Mouse (Mus musculus): ENCODE data around the gene Gpr87.

Gene Gpr87

GRCm38 (mm10) chr3:59194938-59195337 lies at the start of gene Gpr87:
Gpr87 (minus strand) TSS chr3:59195104.
- no peak for DNase-seq

- DNase-seq = peak; percentile 75
These were observed 48.5 kb upstream of the Gpr87 start for GRCm38 (mm10) chr3:59243384-59243783.

GRCm38 (mm10) chr3:59234878-59235277 lies 40.0 kb upstream of the Gpr87 start:
- DNase-seq = no peak

- no peak for DNase-seq
These were observed 36.0 kb upstream of the Gpr87 start for GRCm38 (mm10) chr3:59230912-59231311.

- DNase-seq = no peak
These were observed 34.0 kb upstream of the Gpr87 start for GRCm38 (mm10) chr3:59228730-59229551.

- DNase-seq = no peak
These were observed 32.8 kb upstream of the Gpr87 start for GRCm38 (mm10) chr3:59227696-59228095.

- no peak for DNase-seq
These were observed 30.5 kb upstream of the Gpr87 start for GRCm38 (mm10) chr3:59225411-59225810.

GRCm38 (mm10) chr3:59222303-59222702 lies 27.4 kb upstream of the Gpr87 start:
- no peak for DNase-seq

- no peak for DNase-seq
These were observed 24.4 kb upstream of the Gpr87 start for GRCm38 (mm10) chr3:59219326-59219725.

GRCm38 (mm10) chr3:59217211-59217610 lies 22.3 kb upstream of the Gpr87 start:
- DNase-seq = no peak

- no peak for DNase-seq
These were observed 17.5 kb upstream of the Gpr87 start for GRCm38 (mm10) chr3:59212404-59212803.

- no peak for DNase-seq
These were observed 16.9 kb upstream of the Gpr87 start for GRCm38 (mm10) chr3:59211784-59212183.

GRCm38 (mm10) chr3:59210727-59211126 lies 15.8 kb upstream of the Gpr87 start, which contains the start of gene P2ry13:
P2ry13 (minus strand) TSS chr3:59210882.
- DNase-seq = no peak

- no peak for DNase-seq
These were observed 15.2 kb upstream of the Gpr87 start for GRCm38 (mm10) chr3:59210089-59210488.

GRCm38 (mm10) chr3:59208650-59209548 lies 14.0 kb upstream of the Gpr87 start:
- no peak for DNase-seq

- DNase-seq = no peak
These were observed 11.0 kb upstream of the Gpr87 start for GRCm38 (mm10) chr3:59205941-59206340.

- DNase-seq = no peak
These were observed 10.0 kb upstream of the Gpr87 start for GRCm38 (mm10) chr3:59204719-59205503.

- DNase-seq = no peak
These were observed 9.1 kb upstream of the Gpr87 start for GRCm38 (mm10) chr3:59203802-59204520.

GRCm38 (mm10) chr3:59197329-59197948 lies 2.5 kb upstream of the Gpr87 start:
- DNase-seq = no peak

GRCm38 (mm10) chr3:59194099-59194498 lies 805 bp downstream of the Gpr87 start:
- DNase-seq = no peak

- no peak for DNase-seq
These were observed 3.2 kb downstream of the Gpr87 start for GRCm38 (mm10) chr3:59191674-59192073.

GRCm38 (mm10) chr3:59187336-59187735 lies 7.6 kb downstream of the Gpr87 start:
- DNase-seq = no peak
